Mouse (Mus musculus): Measurements from ENCODE around the gene Midn.
A peak's percentile ranks its signal among the peaks of the same experiment; 100 is the strongest.
"Not testable (repeated sequence)": the region's sequence is repeated elsewhere in the genome, so short reads cannot be mapped to it uniquely, and the experiment has no call there.

Midn gene

DNA sequence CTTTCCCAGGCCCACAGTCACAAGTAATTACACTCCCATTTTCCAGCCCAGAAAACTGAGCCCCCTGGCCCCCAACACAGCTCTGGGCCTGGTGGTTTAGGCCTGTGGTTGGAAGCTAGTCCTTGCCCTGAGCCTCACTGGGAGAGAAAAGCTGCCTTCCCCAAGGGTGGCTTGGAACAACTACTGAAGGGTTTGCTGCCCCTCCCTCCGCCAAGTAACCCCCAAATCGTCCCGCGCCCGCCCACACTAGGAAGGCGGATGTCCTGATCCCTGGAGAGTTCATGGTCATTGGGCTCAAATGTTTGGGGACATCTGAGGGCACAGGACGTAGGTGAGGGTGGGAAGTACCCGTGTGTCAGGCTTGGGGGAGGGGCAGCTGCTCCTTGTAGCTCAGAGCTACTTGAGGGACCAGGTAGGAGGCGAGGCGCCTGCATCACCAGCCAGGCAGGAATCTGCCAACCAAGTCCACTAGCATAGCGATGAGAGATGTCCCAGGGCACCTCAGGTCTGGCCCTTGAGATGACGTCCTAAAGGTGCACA lies 11.0 kb downstream of the Midn start:
- no peak for DNase-seq

DNA sequence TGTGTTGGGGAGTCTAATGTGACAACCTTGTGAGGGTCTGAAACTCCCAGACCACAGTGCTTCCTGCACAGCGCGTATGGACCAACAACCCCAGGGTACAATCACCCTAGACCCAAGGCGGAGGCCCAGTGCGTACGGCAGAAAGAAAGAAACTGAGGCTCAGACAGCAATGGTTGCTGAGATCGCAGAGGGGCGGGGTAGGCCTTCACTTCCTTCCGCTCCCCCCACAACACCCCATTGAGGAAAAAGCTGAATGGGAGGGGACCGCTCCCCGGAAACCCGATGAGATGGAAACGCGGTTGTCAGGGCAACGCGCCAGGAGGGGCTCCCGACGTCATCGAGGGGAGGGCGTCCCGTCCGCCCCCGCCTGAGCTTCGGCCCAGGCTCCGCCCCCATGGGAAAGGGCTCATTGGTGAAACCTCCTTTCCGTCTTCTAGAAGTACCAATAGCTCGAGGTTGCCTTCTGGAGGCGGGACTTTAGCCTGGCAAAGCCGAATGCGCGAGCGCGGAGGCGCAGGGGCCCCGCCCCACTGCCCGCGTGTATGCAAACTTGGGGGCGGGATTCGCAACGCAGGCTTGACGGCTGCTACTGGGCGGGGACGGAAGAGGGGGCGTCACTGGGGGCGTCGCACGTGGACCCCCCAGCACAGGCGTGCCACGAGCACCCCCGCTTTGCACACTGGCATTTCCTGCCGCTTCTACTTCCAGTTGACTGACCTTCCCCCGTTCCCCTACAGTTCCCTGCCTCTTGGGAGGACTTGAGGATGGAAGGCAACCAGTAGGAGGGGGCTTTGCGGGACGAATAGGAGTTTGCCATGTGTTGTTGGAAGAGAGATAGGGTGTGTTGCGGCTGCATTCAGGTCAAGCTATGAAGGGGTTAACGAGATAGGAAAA lies 11.7 kb downstream of the Midn start:
- peak; percentile 99 for DNase-seq

DNA sequence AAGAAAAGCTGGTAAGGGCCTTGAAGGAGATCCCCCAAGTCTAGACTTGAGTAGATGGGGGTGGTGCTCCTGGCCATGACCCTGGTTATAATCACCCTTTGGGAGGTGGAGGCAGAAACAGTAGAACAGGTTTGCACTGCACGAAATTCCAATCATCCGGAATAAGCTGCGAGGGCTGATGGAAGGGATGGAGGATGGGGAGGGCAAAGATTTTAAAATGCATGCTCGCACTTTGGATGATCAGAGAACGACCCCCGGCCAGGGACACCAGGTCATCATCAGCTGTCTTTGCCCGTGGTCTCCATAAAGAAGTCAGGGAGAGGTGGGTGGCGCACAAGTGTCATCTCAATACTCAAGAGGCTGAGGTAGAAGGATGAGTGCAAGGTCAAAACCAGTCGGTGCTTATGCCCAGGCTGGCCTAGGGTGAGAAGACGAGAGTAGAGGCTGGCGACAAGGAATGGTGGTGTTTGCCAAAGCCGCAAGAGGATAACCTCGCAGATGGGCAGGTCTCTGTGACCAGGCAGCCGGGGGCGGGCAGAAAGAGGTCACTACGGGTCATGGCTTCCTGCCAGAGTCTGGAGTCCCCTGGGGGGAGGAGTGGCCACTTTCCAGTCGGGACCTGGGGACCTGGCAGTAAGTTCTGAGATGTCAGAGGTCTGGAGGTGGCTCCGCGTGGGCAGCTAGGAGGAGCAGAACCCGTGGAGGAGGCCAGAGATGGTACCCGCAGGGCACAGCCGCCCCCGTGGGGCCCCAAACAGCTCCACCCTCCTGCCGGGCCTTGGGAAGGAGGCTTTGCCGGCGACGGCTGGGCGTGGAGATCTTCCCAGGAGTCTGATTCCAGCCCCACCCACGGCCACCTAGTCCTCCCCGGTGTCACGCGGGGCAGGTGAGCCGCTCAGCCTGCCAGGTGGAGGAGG lies 12.6 kb downstream of the Midn start:
- no peak for DNase-seq

DNA sequence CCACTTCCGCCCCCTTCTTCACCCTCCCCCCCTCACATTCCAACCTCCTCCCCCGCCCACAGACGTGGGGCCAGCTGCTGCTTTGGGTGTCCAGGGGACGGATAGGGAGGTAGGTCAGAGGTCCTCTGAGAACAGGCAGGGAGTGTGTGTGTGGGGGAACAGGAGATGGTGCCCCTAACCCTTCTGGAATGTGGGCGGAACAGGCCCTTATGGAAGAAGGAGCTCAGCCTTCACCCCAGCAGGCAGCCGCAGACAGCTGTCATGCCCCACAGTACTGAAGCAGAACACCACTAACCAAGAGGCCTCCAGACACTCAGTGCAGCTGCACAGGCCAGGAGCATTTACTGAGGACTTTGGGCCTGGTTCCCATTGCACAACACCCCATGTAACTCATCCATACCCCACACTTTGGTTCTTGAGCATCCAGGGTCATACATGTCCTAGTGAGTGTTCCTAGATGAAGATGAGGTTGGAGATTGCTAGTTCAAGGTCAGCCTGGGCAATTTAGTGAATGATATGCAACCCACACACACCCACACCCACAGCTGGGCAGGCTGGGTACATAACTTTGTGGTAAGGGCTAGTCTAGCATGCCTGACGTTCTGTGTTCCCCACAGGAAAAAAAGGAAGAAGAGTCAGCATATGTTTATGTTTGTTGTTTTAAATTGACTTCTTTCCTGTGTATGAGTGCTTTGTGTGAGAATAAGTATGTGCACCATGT lies 13.6 kb downstream of the Midn start:
- DNase-seq, result no peak

DNA sequence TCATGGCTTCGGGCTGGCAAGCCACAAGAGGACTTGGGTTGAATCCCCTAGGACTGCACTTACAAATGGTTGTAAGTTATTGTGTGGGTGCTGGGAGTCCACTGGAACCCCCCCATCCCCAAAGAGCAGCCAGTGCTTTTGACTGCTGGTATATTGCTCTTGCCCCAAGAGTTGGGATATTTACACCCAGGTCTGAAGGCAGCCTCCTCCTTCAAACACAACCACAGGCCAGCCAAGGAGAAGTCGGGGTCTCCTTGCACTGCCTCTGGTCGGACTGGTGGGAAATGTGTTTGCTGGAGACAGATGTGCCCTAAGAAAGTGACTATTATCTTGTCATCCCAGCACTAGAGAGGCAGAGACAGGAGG lies 14.2 kb downstream of the Midn start:
- DNase-seq, result no peak

DNA sequence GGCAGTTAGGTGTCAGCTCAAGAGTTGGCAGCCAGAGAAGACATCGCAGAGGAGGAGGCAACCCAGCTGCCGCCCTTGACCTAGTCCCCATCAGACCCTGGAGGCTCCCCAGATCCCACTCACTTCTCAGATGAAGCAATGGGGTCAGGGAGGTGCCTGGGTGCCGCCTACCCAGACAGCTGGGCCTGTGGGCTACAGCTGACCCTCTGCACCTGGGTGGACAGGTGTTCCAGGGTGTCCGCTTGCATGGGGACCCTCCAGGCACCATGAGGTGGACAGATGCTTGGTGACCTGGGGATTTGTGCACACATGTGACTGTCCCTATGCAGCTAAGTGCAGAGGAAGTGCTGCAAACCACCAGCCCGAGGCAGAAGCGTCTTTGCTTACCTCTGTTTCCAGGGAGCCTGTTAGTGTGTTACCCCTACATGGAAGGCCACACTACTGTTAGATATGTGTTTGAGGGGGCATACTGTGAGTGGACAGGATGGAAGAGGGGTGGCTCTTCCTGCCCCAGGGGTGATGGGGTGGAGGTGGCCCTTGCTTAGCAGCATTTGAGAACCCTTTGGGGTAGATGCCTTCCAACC lies 14.7 kb downstream of the Midn start:
- DNase-seq, result no peak

DNA sequence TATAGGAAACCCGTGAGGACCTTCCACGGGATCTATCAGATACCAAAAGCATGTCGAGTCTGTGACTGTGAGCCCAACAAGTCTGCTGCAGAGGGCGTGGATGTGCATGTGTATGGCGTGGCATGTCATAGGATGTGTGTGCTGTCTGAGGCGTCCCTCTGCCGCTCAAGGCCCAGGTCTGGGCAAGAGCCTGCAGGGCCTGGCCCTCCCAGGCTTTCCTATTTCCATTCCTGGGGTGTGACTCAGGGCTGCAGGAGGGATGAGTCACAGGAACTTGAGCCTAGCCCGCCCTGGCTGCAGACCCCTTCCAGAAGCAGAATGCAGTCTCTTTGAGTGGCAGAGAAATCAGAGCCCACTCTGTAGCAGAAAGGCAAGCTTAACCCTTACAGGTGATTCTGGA lies 15.6 kb downstream of the Midn start:
- DNase-seq, result peak; percentile 56

DNA sequence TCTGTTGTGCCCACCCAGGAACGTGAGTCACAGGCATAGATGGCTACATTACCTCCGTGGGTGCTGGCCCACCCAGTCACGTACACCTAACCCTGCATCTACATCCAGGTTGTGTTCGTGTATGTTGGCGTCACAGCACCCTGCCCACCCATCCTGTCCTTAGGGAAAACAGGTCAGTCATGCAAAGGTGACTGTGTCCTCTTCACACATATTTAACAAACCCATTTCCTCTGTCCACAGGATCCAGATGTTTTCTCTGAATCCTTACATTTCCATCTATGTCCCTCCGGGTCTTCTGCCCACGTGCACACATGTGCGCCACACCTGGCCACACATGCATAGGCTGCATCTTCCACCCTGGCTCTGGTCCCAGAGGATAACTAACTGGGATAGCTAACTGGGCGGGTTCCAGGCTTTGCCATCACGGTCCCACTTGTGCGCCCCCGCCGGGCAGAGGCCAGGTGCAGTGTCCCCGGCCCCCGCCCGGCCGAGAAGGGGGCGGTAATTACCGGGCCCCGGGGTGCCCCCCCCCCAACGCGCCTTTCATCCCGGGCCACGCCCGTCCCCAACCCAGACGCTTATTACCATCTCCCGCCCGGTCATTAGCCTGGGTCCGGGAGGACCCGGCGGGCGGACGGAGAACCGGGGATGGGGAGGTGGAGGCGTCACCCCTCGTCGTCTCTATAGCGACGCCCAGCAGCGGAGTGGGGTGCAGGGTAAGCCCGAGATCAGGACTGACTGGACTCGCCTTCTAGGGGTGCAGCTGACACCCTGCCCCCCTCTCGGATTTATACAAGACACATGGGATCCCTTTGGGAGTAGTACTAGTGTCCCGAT lies 16.3 kb downstream of the Midn start:
- no peak for DNase-seq

DNA sequence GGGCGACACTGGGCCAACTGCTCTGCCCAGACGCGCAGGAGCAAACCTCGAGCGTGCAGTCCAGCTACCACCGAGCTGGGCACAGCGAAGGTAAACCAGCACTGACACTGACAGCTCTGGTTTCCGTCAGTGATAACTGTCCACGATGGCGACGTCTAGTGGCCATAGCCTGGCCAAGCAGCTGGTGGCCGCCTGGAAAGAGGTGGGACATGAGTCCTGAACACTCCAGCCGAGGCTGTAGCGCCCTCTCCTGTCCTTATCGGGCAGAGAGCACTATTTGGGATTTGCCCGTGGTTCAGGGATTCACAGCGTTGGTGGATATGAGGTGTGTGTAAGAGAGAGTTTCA lies 16.9 kb downstream of the Midn start:
- DNase-seq, result peak; percentile 96

DNA sequence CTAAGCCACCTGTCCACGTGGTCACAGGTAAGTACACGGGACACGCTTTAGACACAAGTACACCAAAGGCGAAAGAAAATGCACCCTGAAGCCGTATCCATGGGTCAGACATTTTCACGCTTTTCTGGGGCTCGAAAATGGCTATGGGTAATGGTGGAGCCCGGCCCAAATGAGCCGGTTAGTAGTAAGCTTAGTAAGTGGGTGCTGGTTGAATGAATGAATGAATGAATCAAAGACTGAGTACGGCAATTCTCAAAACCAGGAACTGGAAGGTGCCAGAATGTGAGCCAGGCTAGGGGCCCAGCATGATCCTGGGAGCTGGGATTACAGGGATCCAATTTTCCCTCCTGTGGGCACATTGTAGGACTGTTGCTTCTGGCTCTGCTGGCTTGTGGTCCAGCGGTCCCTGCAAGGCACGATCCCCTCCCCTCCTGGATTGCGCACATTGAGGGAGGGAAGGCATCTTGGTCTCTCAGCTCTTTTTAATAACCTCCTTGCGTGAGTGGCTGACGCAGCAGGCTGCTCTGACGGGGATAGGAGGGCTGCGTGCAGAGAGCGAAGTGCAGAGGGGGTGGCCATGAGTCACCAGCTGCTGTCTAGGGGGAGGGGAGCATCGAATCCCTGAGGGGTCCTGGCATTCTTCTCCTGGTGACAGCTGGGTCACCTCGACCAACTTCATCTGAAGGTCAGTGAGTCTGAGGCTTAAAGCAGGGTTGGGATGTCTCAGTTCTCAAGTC lies 17.5 kb downstream of the Midn start, which contains the start of gene Cirbp:
Gene Cirbp (plus strand): TSS at position 594 of the 737 bp plus-strand sequence.
- DNase-seq, result peak; percentile 88

DNA sequence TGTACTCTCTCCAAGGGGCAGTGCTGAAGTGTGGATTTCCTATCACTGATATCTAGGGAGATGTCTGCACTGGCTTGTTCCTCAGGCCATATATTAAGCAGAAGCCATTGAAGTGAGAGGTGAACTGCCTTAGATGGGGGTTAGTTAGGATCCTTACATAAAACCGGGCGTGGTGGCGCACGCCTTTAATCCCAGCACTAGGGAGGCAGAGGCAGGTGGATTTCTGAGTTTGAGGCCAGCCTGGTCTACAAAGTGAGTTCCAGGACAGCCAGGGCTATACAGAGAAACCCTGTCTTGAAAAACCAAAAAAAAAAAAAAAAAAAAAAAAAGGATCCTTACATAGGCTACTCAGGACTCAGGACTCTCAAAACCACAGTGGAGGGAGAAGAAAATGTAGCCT lies 18.1 kb downstream of the Midn start:
- DNase-seq, result not testable (repeated sequence)

DNA sequence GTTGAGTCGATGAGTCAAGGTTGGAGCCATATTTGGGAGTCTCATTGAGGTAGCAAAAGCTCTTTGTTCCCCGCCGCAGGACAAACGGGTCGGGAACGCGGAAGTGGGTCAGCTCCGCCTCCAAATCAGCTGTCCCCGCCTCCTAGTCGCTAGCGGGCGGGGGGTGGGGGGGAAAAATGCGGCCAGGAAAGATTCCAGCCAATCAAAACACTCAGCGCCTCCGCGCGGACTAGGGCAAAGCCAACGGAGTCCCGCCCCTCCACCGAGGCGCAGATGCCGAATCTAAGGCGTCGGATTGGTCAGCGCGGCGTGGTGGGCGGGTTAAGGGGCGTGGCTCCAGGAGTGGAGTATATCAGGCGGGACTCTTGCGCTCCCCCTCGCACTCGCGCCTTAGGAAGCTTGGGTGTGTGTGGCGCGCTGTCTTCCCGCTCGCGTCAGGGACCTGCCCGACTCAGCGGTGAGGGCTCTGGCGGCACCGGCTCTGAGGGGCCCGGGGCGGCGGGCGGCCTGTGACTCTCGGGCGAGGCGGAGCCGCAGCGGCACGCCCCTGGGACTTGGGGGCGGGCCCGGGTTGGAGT lies 19.5 kb downstream of the Midn start:
- DNase-seq, result peak; percentile 98

DNA sequence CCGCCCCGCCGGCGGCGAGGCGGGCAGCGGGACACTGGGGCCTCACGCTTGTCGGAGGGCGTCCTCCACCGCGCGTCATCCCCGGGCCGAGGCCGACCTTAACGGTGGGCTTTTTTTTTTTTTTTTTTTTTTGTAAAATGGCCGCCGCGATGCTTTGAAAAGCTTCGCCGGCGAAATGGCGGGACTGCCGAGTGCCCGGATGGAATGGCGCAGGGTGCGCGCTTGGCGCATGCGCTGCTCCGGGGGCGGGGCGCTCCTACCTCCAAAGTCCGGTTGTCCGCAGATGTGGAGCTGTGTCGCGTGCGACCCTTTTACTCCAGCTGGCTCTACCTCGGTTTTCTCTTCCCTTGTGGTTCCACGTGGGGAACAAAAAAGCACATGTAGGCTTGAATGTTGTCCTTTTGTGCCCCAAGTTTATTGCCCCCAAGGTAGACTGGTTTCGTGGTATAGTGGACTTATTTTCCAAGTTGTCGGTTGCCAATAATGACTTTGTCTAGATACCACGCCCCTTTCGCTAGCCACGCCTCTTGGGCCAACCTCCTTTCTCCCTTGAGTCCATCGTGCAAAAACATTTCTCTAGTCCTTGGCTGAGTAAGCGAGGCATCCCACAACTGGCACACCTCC lies 20.1 kb downstream of the Midn start:
- peak; percentile 92 for DNase-seq

DNA sequence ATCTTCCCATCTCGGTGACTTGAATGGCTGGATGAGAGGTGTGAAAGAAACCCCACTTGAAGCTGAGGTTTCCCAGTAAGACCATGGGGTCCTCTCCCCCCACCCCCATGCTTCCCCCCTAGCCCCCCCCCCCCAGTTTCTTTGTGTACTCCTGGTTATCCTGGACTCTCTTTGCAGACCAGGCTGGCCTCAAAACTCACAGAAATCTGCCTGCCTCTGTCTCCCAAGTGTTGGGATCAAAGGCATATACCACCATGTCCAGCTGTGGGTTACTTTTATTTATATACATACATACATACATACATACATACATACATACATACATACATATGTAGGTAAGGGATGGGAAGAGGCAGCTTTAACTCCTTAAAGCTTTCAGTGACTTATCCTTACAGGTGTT lies 21.0 kb downstream of the Midn start:
- no peak for DNase-seq

DNA sequence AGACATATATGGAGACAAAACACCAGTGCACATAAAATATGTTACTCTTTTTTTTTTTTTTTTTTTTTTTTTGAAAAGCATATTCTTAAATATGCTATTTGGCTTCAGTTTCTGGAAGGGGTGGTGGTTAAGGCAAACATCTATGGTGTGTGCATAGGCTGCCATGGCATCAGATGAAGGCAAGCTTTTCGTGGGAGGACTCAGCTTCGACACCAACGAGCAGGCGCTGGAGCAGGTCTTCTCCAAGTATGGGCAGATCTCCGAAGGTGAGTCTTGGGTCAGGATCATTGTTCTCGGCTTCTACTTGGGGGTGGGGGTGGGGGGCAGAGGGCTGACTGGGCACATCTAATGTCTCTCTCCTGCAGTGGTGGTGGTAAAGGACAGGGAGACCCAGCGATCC lies 21.6 kb downstream of the Midn start:
- no peak for DNase-seq

DNA sequence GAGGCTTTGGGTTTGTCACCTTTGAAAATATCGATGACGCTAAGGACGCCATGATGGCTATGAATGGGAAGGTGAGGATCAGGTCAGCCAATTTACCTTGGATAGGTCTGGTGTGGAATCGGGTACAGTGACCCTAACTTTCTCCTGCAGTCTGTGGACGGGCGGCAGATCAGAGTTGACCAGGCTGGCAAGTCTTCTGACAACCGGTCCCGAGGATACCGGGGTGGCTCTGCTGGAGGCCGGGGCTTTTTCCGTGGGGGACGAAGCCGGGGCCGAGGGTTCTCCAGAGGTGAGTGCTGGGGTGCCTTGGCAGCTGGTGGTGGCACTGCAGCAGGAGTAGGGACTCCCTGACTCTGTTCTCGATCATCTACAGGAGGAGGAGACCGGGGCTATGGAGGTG lies 22.0 kb downstream of the Midn start:
- no peak for DNase-seq

DNA sequence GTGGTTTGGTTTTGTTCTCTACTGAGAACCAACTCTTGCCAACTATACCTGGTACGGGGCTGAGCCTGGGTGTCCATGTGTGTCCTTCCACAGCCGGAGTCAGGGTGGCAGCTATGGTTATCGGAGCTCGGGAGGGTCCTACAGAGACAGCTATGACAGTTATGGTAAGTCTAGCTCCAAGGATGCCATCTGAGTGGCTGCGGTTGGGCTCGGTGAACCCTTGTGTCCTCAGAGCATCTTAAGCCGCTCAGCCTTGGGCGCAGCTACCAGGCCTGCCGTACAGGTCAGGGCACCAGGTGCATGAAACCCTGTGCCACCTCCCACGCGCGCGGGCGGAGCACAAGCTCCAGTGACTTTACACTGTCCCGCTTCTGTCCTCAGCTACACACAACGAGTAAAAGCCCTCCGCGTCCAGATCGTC lies 22.5 kb downstream of the Midn start:
- no peak for DNase-seq

DNA sequence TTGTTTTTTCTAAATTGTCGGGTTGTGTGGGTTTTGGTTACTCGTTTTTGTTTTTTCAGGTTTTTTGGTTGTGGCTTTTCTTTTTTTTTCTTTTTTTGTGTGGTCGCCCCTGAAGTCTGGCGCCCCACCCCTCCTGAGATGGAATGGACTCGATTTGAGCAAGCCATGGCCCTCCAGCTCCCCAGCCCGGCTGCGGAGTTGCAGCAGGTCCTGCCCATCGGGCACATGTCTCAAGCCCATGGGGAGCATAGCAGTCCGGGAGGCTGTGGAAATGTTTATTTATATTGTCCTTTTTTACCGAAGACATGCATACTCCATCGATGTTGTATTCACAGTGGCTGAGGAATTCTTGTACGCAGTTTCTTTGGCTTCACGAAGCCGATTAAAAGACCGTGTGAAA lies 23.2 kb downstream of the Midn start:
- no peak for DNase-seq

DNA sequence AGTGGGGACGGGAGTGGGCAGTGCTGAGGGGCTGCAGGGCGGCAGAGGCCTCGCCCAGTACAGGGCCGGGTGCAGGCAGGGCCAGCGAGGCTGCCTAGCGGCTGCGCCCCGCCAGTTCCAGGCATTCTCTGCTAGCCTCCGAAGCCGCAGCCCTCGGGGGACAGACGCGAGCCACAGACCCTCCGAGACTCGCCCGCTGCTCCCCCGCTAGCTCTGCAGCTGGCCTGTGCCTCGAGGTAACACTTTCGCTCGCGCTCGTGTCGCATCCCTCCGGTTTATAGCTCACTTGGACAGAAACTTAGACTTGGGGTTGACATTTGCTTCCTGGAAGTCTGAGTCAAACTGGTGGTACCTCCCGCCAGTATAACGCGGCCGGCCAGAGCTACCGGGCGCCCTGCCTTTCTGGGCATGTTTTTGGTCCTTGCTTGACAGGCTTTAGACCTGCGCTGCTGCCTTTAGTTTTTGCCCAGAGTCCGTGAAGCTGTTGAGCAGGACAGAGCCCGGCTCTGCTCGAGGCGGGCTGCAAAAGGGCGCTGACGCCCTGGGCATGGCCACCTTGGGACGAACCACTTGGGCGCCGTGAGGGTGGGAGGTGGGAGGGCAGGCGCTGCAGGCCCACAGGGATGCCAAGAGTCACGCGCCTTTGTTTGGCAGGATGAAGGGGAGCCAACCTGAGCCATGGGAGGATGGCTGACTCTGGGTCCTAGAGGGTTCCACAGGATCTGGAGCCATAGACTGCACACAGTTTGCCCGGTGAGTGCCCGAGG lies 23.9 kb downstream of the Midn start:
- DNase-seq, result no peak
